ENCODE assay signal across 14 mouse cellular contexts in genomic region chr11:76312805-76313204, GRCm38 (mm10).
DNase-seq lines count a peak whose midpoint lies in the region; ATAC-seq and TF ChIP-seq lines count a peak whose summit lies in the region.
"Had no signal": no experiment of that assay in that cellular context is flagged by ENCODE, and none has a peak within 500 bp of the region (broad histone marks: within the 10 kb centered on the region; RNA-seq: fewer than 3 reads in every experiment).

No protein-coding gene starts in this region.

- H3K4me3 ChIP-seq in ES-Bruce4 (ENCODE audit: low read depth, low read length): no peak overlapping the region
- no peak overlapping the region for H3K4me3 ChIP-seq in embryonic facial prominence, embryonic 12.5 days
- H3K4me3 ChIP-seq in limb, embryonic 14.5 days (replicated peaks; ENCODE audit: low read length): no peak overlapping the region
- H3K4me3 ChIP-seq in kidney, embryonic 14.5 days (ENCODE audit: low read length): no peak overlapping the region
- H3K4me3 ChIP-seq in midbrain, embryonic 11.5 days (ENCODE audit: low read depth, low read length): no peak overlapping the region
- H3K4me3 ChIP-seq: left cerebral cortex, adult 2 months had no signal

- DNase-seq in heart, adult 8-10 months (ENCODE audit: low spot score): peak; percentile 49
- no peak for DNase-seq in heart, postnatal 25 days (ENCODE audit: low spot score)
- no peak for DNase-seq in limb, embryonic 14.5 days (ENCODE audit: low spot score)
- no peak for DNase-seq in midbrain, embryonic 11.5 days (ENCODE audit: low spot score, missing footprints)
- DNase-seq: cerebellum, adult 2 months; gastrocnemius, postnatal 36 days; kidney, adult 18-20 months; kidney, postnatal 36 days had no signal

- no peak for TF ChIP-seq POLR2A in ES-Bruce4 (IDR thresholded peaks at IDR 0.05; ENCODE audit: insufficient read depth, low read length)
- TF ChIP-seq POLR2A in limb, embryonic 14.5 days (IDR thresholded peaks at IDR 0.05; ENCODE audit: borderline replicate concordance, extremely low read depth, insufficient read depth, insufficient read length): no peak

- no peak overlapping the region for H3K9ac ChIP-seq in ES-Bruce4 (ENCODE audit: low read depth, poor library complexity, severe bottlenecking)
- H3K9ac ChIP-seq in embryonic facial prominence, embryonic 12.5 days: no peak overlapping the region
- no peak overlapping the region for H3K9ac ChIP-seq in limb, embryonic 14.5 days (ENCODE audit: low read depth, low read length, severe bottlenecking)
- H3K9ac ChIP-seq in kidney, embryonic 14.5 days (ENCODE audit: low read depth, low read length): no peak overlapping the region
- no peak overlapping the region for H3K9ac ChIP-seq in midbrain, embryonic 11.5 days (ENCODE audit: low read length)

- 32% methylated on average over 4 of the region's 4 CpGs for WGBS in embryonic facial prominence, embryonic 12.5 days
- WGBS in limb, embryonic 14.5 days: 13% methylated on average over 4 of the region's 4 CpGs
- WGBS in kidney, embryonic 14.5 days: 58% methylated on average over 4 of the region's 4 CpGs
- 73% methylated on average over 4 of the region's 4 CpGs for WGBS in midbrain, embryonic 11.5 days

- peak overlapping the region; percentile 11; the same call in 1 of the 2 replicates for H3K4me2 ChIP-seq in embryonic facial prominence, embryonic 12.5 days (replicated peaks)
- 0 out of 2 replicates have a peak overlapping the region, but pooled peaks have one; percentile 14 for H3K4me2 ChIP-seq in limb, embryonic 14.5 days (replicated peaks; ENCODE audit: low read depth, low read length, severe bottlenecking)
- H3K4me2 ChIP-seq in kidney, embryonic 14.5 days (replicated peaks; ENCODE audit: low read depth, low read length): no peak overlapping the region
- no peak overlapping the region for H3K4me2 ChIP-seq in midbrain, embryonic 11.5 days
- H3K4me2 ChIP-seq: liver, embryonic 11.5 days had no signal

- H3K9me3 ChIP-seq in ES-Bruce4 (replicated peaks; ENCODE audit: control insufficient read depth, insufficient read depth, low read length, poor library complexity, severe bottlenecking): no peaks in the 10 kb centered on the region
- no peaks in the 10 kb centered on the region for H3K9me3 ChIP-seq in embryonic facial prominence, embryonic 12.5 days
- no peaks in the 10 kb centered on the region for H3K9me3 ChIP-seq in limb, embryonic 14.5 days (ENCODE audit: control insufficient read depth, low read length)
- H3K9me3 ChIP-seq in kidney, embryonic 14.5 days (ENCODE audit: control insufficient read depth, low read length): no peaks in the 10 kb centered on the region
- H3K9me3 ChIP-seq in midbrain, embryonic 11.5 days (ENCODE audit: control insufficient read depth, low read length): no peaks in the 10 kb centered on the region

- intact Hi-C loops in heart, postnatal 25 days (cut with DNase I): no loop called here

- TF ChIP-seq EP300 in ES-Bruce4 (IDR thresholded peaks at IDR 0.05; ENCODE audit: insufficient read depth, low read depth, low read length): no peak

- H3K36me3 ChIP-seq in ES-Bruce4 (ENCODE audit: control insufficient read depth, insufficient read depth, low read length, poor library complexity, severe bottlenecking): no peaks in the 10 kb centered on the region
- no peaks in the 10 kb centered on the region for H3K36me3 ChIP-seq in embryonic facial prominence, embryonic 12.5 days
- H3K36me3 ChIP-seq in limb, embryonic 14.5 days (ENCODE audit: control insufficient read depth, insufficient read depth, low read length): no peaks in the 10 kb centered on the region
- no peaks in the 10 kb centered on the region for H3K36me3 ChIP-seq in kidney, embryonic 14.5 days (ENCODE audit: control insufficient read depth, insufficient read depth, low read length)
- no peaks in the 10 kb centered on the region for H3K36me3 ChIP-seq in midbrain, embryonic 11.5 days (ENCODE audit: control insufficient read depth, insufficient read depth, low read length)

- 0 out of 2 replicates have a peak overlapping the region, but pooled peaks have one; percentile 15 for H3K27ac ChIP-seq in ES-Bruce4 (ENCODE audit: insufficient read depth, low read length)
- H3K27ac ChIP-seq in embryonic facial prominence, embryonic 12.5 days: peak overlapping the region; percentile 80
- H3K27ac ChIP-seq in limb, embryonic 14.5 days (replicated peaks; ENCODE audit: low read depth, low read length): peak overlapping the region; percentile 76
- H3K27ac ChIP-seq in kidney, embryonic 14.5 days (ENCODE audit: low read depth, low read length): no peak overlapping the region
- no peak overlapping the region for H3K27ac ChIP-seq in midbrain, embryonic 11.5 days (ENCODE audit: low read depth, low read length)
- H3K27ac ChIP-seq: left cerebral cortex, adult 2 months had no signal

- peaks cover 10% of the 10 kb centered on the region for H3K4me1 ChIP-seq in ES-Bruce4 (ENCODE audit: control insufficient read depth, insufficient read depth, low read length)
- peaks cover 50% of the 10 kb centered on the region for H3K4me1 ChIP-seq in embryonic facial prominence, embryonic 12.5 days
- H3K4me1 ChIP-seq in limb, embryonic 14.5 days (ENCODE audit: control insufficient read depth, insufficient read depth, low read length): peaks cover 46% of the 10 kb centered on the region
- peaks cover 26% of the 10 kb centered on the region for H3K4me1 ChIP-seq in kidney, embryonic 14.5 days (ENCODE audit: control insufficient read depth, insufficient read depth, low read length)
- H3K4me1 ChIP-seq in midbrain, embryonic 11.5 days (ENCODE audit: control insufficient read depth, insufficient read depth, low read length): peaks cover 18% of the 10 kb centered on the region

- ATAC-seq in embryonic facial prominence, embryonic 12.5 days (ENCODE audit: insufficient number of reproducible peaks, insufficient read depth, low FRiP score, low TSS enrichment): no peak
- ATAC-seq in limb, embryonic 14.5 days (ENCODE audit: low FRiP score, low read depth): no peak
- ATAC-seq in kidney, embryonic 14.5 days (ENCODE audit: low FRiP score, low TSS enrichment): no peak
- no peak for ATAC-seq in midbrain, embryonic 11.5 days (ENCODE audit: low FRiP score)
- ATAC-seq: Patski had no signal

- no peaks in the 10 kb centered on the region for H3K27me3 ChIP-seq in ES-Bruce4 (ENCODE audit: control insufficient read depth, insufficient read depth, low read length, poor library complexity, severe bottlenecking)
- no peaks in the 10 kb centered on the region for H3K27me3 ChIP-seq in embryonic facial prominence, embryonic 12.5 days
- H3K27me3 ChIP-seq in limb, embryonic 14.5 days (ENCODE audit: control insufficient read depth, insufficient read depth, low read length): no peaks in the 10 kb centered on the region
- no peaks in the 10 kb centered on the region for H3K27me3 ChIP-seq in kidney, embryonic 14.5 days (ENCODE audit: control insufficient read depth, insufficient read depth, low read length)
- no peaks in the 10 kb centered on the region for H3K27me3 ChIP-seq in midbrain, embryonic 11.5 days (ENCODE audit: control insufficient read depth, insufficient read depth, low read length)
- H3K27me3 ChIP-seq: Patski had no signal

- TF ChIP-seq CTCF in ES-Bruce4 (IDR thresholded peaks at IDR 0.05; ENCODE audit: low read depth, low read length): no peak

Comparison
In these comparisons a context has a peak if more than half of its experiments do, and no peak if none do; other contexts are left out.
1. H3K27ac ChIP-seq: peak in ES-Bruce4 (single experiment), embryonic facial prominence, embryonic 12.5 days (single experiment) and limb, embryonic 14.5 days (single experiment); none in kidney, embryonic 14.5 days (single experiment) and midbrain, embryonic 11.5 days (single experiment).
2. H3K4me2 ChIP-seq: peak in embryonic facial prominence, embryonic 12.5 days (single experiment) and limb, embryonic 14.5 days (single experiment); none in kidney, embryonic 14.5 days (single experiment) and midbrain, embryonic 11.5 days (single experiment).